Mouse (Mus musculus) adrenal gland, adult 10 weeks (tissue): ENCODE measurements around the gene Clasrp. TPM values are rescaled to one million over a fixed set of nuclear protein-coding genes. Genes with fewer than 3 reads are reported as not detected.

ENCODE experiments used
- polyA plus RNA-seq: library from polyadenylated mRNA; stranded (reverse); fragments of 350-450 nt; fragmentation: Illumina TruSeq; extraction: RNeasy Lipid Tissue Mini Kit (QIAGEN cat#74804); gene quantifications from one replicate; pipeline ENCODE4 v1.2.3, GENCODE M21; 2014; ENCODE audit warnings: low read depth, low replicate concordance

Clasrp gene
- polyA plus RNA-seq, result 1.2 TPM

DNA sequence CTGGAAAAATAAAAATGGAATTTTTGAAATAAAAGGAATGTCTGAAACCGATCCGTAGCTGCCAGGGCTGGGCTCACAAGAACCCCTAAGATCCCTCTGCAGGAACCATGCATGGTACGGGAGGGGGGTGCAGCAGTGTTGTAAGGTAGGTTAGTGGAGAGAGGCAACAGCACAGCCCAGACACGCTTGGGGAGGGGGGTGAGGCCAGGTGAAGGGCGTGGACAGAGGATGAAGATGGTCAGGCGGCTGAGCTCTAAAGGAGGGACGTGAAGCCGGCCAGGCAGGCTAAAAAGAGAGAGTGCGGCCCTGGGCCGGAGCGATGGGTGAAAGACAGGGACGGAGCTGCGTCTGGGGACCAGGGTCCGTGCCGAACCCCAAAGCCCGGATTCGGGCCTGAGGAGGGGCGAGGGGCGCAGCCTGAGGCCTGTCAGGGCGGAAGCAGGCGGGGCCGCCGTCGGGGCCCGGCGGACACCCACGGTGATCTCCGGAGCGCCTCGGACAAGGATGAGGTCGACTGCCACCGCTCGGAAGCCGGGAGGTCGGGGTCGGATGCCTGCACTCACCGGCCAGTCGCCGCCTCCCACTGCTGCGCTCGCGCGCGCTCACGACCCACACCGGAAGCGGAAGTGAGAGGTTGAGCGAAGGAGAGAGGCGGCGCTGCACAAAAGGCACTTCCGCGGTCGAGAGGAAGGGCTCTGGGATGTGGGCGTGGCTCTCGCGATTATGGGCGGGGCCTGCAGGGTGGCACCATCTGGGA, at the start of gene Clasrp:
Gene Clasrp, minus strand, starts transcription at position 638 of the 757 bp plus-strand sequence.

GRCm38 (mm10) chr7:19629361-19629734, 25.1 kb upstream of the Clasrp start, which contains the start of gene Relb:
Relb (minus strand) TSS chr7:19629438.

GRCm38 (mm10) chr7:19577141-19577852, 27.0 kb downstream of the Clasrp start, which contains the start of the genes Zfp296 and Gemin7:
Zfp296 (plus strand) TSS chr7:19577287.
Gemin7 (minus strand) TSS chr7:19577595.

GRCm38 (mm10) chr7:19562643-19563410, 41.5 kb downstream of the Clasrp start, which contains the start of gene Ppp1r37:
Ppp1r37 (minus strand) TSS chr7:19563076.

Other genes with a start within 250 kb of the Clasrp start
- gene Cd3eap, start 245.0 kb downstream of the Clasrp start, polyA plus RNA-seq, result 1.8 TPM
- not detected for gene Ppp1r13l, start 244.7 kb downstream of the Clasrp start, polyA plus RNA-seq
- 0.41 TPM for gene Ercc2, start 222.5 kb downstream of the Clasrp start, polyA plus RNA-seq
- gene Klc3, start 200.4 kb downstream of the Clasrp start, polyA plus RNA-seq, result not detected
- 0.70 TPM for gene Ckm, start 199.7 kb downstream of the Clasrp start, polyA plus RNA-seq
- gene Mark4, start 145.7 kb downstream of the Clasrp start, polyA plus RNA-seq, result 2.2 TPM
- gene Exoc3l2, start 141.2 kb downstream of the Clasrp start, polyA plus RNA-seq, result 1.2 TPM
- 9.3 TPM for gene Bloc1s3, start 96.1 kb downstream of the Clasrp start, polyA plus RNA-seq
- gene Trappc6a, start 96.1 kb downstream of the Clasrp start, polyA plus RNA-seq, result not detected
- gene Nkpd1, start 86.6 kb downstream of the Clasrp start, polyA plus RNA-seq, result not detected
- 0.47 TPM for gene Ppp1r37, start 41.4 kb downstream of the Clasrp start, polyA plus RNA-seq
- gene Zfp296, start 27.2 kb downstream of the Clasrp start, polyA plus RNA-seq, result not detected
- 17.8 TPM for gene Gemin7, start 26.9 kb downstream of the Clasrp start, polyA plus RNA-seq
- gene Relb, start 25.0 kb upstream of the Clasrp start, polyA plus RNA-seq, result 0.87 TPM
- 30.7 TPM for gene Clptm1, start 60.5 kb upstream of the Clasrp start, polyA plus RNA-seq
- not detected for gene Apoc2, start 73.5 kb upstream of the Clasrp start, polyA plus RNA-seq
- not detected for gene Gm44805, start 76.9 kb upstream of the Clasrp start, polyA plus RNA-seq
- 2.9 TPM for gene Apoc4, start 77.0 kb upstream of the Clasrp start, polyA plus RNA-seq
- 25.6 TPM for gene Apoc1, start 88.2 kb upstream of the Clasrp start, polyA plus RNA-seq
- 11.9 TPM for gene Apoe, start 94.7 kb upstream of the Clasrp start, polyA plus RNA-seq
- gene Tomm40, start 111.0 kb upstream of the Clasrp start, polyA plus RNA-seq, result 0.82 TPM
- 6.1 TPM for gene Nectin2, start 146.0 kb upstream of the Clasrp start, polyA plus RNA-seq
- gene Bcam, start 166.5 kb upstream of the Clasrp start, polyA plus RNA-seq, result not detected
- gene Cblc, start 192.3 kb upstream of the Clasrp start, polyA plus RNA-seq, result not detected
- gene Bcl3, start 218.3 kb upstream of the Clasrp start, polyA plus RNA-seq, result not detected
- gene Gm19345, start 247.5 kb upstream of the Clasrp start, polyA plus RNA-seq, result not detected